11 mouse cellular contexts compared by ENCODE assay signal in the genomic region with DNA sequence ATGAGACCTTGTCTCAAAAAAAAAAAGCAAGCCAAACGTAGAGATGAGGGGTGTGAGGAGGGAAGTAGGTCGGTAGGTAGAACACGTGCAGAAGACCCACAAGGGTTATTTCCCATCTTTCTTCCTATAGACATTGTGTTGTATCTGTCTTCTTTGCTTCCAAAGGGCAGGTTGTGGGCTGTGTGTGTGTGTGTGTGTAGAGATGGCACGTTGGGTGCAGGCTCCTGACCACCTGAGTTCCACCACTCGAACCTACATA. TPM values are rescaled to one million over a fixed set of nuclear protein-coding genes. Genes with fewer than 3 reads are reported as not detected.
DNase-seq lines count a peak whose midpoint lies in the region; ATAC-seq and TF ChIP-seq lines count a peak whose summit lies in the region.
"Had no signal": no experiment of that assay in that cellular context is flagged by ENCODE, and none has a peak within 500 bp of the region (broad histone marks: within the 10 kb centered on the region; RNA-seq: fewer than 3 reads in every experiment).

No protein-coding gene starts in this region.

- 0 out of 2 replicates have a peak overlapping the region, but pooled peaks have one; percentile 90 for H3K4me3 ChIP-seq in hindbrain, embryonic 12.5 days
- H3K4me3 ChIP-seq in hindbrain, postnatal 0 days (ENCODE audit: low read length) = no peak overlapping the region
- 0 out of 2 replicates have a peak overlapping the region, but pooled peaks have one; percentile 74 for H3K4me3 ChIP-seq in E14TG2a.4 (replicated peaks; ENCODE audit: low read length)
- no peak overlapping the region for H3K4me3 ChIP-seq in embryonic facial prominence, embryonic 12.5 days
- no peak overlapping the region for H3K4me3 ChIP-seq in liver, postnatal 0 days (ENCODE audit: low read depth, low read length)

- H3K9me3 ChIP-seq in hindbrain, embryonic 12.5 days (replicated peaks) = no peaks in the 10 kb centered on the region
- no peaks in the 10 kb centered on the region for H3K9me3 ChIP-seq in hindbrain, postnatal 0 days (ENCODE audit: low read length)
- H3K9me3 ChIP-seq in E14TG2a.4 (ENCODE audit: low read length) = peaks cover 5% of the 10 kb centered on the region; the same call in 1 of the 2 replicates
- no peaks in the 10 kb centered on the region for H3K9me3 ChIP-seq in embryonic facial prominence, embryonic 12.5 days
- no peaks in the 10 kb centered on the region for H3K9me3 ChIP-seq in liver, postnatal 0 days (ENCODE audit: low read length)
- H3K9me3 ChIP-seq: limb, embryonic 12.5 days had no signal

- no peaks in the 10 kb centered on the region for H3K36me3 ChIP-seq in hindbrain, embryonic 12.5 days
- H3K36me3 ChIP-seq in hindbrain, postnatal 0 days (ENCODE audit: insufficient read depth, low read length) = no peaks in the 10 kb centered on the region
- H3K36me3 ChIP-seq in E14TG2a.4 (ENCODE audit: insufficient read depth, low read length) = peaks cover 6% of the 10 kb centered on the region; the same call in 1 of the 2 replicates
- no peaks in the 10 kb centered on the region for H3K36me3 ChIP-seq in embryonic facial prominence, embryonic 12.5 days
- no peaks in the 10 kb centered on the region; the same call in 1 of the 2 replicates for H3K36me3 ChIP-seq in liver, postnatal 0 days (replicated peaks; ENCODE audit: insufficient read depth, low read length)
- H3K36me3 ChIP-seq: limb, embryonic 12.5 days had no signal

- no peak overlapping the region for H3K27ac ChIP-seq in hindbrain, embryonic 12.5 days
- no peak overlapping the region for H3K27ac ChIP-seq in hindbrain, postnatal 0 days
- H3K27ac ChIP-seq in embryonic facial prominence, embryonic 12.5 days = peak overlapping the region; percentile 96; the same call in 1 of the 2 replicates
- peak overlapping the region; percentile 94; the same call in 1 of the 2 replicates for H3K27ac ChIP-seq in liver, postnatal 0 days (ENCODE audit: low read depth)

- H3K9ac ChIP-seq in hindbrain, embryonic 12.5 days = no peak overlapping the region
- H3K9ac ChIP-seq in hindbrain, postnatal 0 days (replicated peaks; ENCODE audit: low read length) = no peak overlapping the region
- H3K9ac ChIP-seq in embryonic facial prominence, embryonic 12.5 days = no peak overlapping the region
- peak overlapping the region; percentile 87; the same call in 1 of the 2 replicates for H3K9ac ChIP-seq in liver, postnatal 0 days (replicated peaks)

- ATAC-seq in hindbrain, embryonic 12.5 days (ENCODE audit: low FRiP score) = no peak
- no peak for ATAC-seq in hindbrain, postnatal 0 days
- ATAC-seq in embryonic facial prominence, embryonic 12.5 days (ENCODE audit: insufficient number of reproducible peaks, insufficient read depth, low FRiP score, low TSS enrichment) = no peak
- no peak for ATAC-seq in liver, postnatal 0 days

- DNase-seq in hindbrain, postnatal 0 days (ENCODE audit: low spot score) = no peak
- no peak for DNase-seq in liver, postnatal 0 days
- DNase-seq in left cerebral cortex, adult 18-20 months (ENCODE audit: low spot score in 2 of 2) = no peak
- DNase-seq in urinary bladder, postnatal 4 days (ENCODE audit: low spot score in 2 of 2) = no peak
- DNase-seq in frontal cortex, adult 2 months (ENCODE audit: extremely low spot score in 1 of 2, low spot score in 1 of 2) = no peak
- DNase-seq: cerebellum, adult 11-12 months; thymus, adult 18-20 months had no signal

- no peak for TF ChIP-seq CTCF in hindbrain, postnatal 0 days (IDR thresholded peaks at IDR 0.05; ENCODE audit: low read depth)
- TF ChIP-seq CTCF in E14TG2a.4 (conservative IDR thresholded peaks at IDR 0.05; ENCODE audit: low read length) = no peak
- TF ChIP-seq CTCF in liver, postnatal 0 days (IDR thresholded peaks at IDR 0.05; ENCODE audit: low read depth) = no peak

- no peak for TF ChIP-seq EP300 in liver, postnatal 0 days (IDR thresholded peaks at IDR 0.05; ENCODE audit: low read depth)

- no peak overlapping the region for H3K4me2 ChIP-seq in hindbrain, embryonic 12.5 days (replicated peaks)
- H3K4me2 ChIP-seq in hindbrain, postnatal 0 days (ENCODE audit: low read depth, low read length) = no peak overlapping the region; the same call in 1 of the 2 replicates
- H3K4me2 ChIP-seq in embryonic facial prominence, embryonic 12.5 days (replicated peaks) = no peak overlapping the region
- H3K4me2 ChIP-seq in liver, postnatal 0 days (ENCODE audit: low read depth, low read length) = peak overlapping the region; percentile 90

- WGBS in hindbrain, embryonic 12.5 days = 80% methylated on average over 5 of the region's 5 CpGs
- WGBS in hindbrain, postnatal 0 days = 75% methylated on average over 5 of the region's 5 CpGs
- WGBS in embryonic facial prominence, embryonic 12.5 days = 73% methylated on average over 5 of the region's 5 CpGs
- WGBS in liver, postnatal 0 days (ENCODE audit: insufficient replicate concordance) = 44% methylated on average over 5 of the region's 5 CpGs

- peaks cover 23% of the 10 kb centered on the region for H3K4me1 ChIP-seq in hindbrain, embryonic 12.5 days
- H3K4me1 ChIP-seq in hindbrain, postnatal 0 days (ENCODE audit: insufficient read depth, low read length) = peaks cover 15% of the 10 kb centered on the region; the same call in 1 of the 2 replicates
- peaks cover 55% of the 10 kb centered on the region for H3K4me1 ChIP-seq in E14TG2a.4 (replicated peaks; ENCODE audit: low read depth, low read length)
- peaks cover 15% of the 10 kb centered on the region for H3K4me1 ChIP-seq in embryonic facial prominence, embryonic 12.5 days
- peaks cover 18% of the 10 kb centered on the region for H3K4me1 ChIP-seq in liver, postnatal 0 days (ENCODE audit: insufficient read depth)

- H3K27me3 ChIP-seq in hindbrain, embryonic 12.5 days = no peaks in the 10 kb centered on the region
- H3K27me3 ChIP-seq in hindbrain, postnatal 0 days (ENCODE audit: insufficient read depth, low read length) = no peaks in the 10 kb centered on the region
- no peaks in the 10 kb centered on the region for H3K27me3 ChIP-seq in E14TG2a.4 (ENCODE audit: insufficient read depth, low read length)
- H3K27me3 ChIP-seq in embryonic facial prominence, embryonic 12.5 days = no peaks in the 10 kb centered on the region
- no peaks in the 10 kb centered on the region for H3K27me3 ChIP-seq in liver, postnatal 0 days (ENCODE audit: insufficient read depth, low read length)
- H3K27me3 ChIP-seq: limb, embryonic 12.5 days had no signal

RNA-seq across cellular contexts. Expression of a gene that starts 0.9 kb away (rescaled TPM):
- 41.3 and 43.3 TPM in 2 replicates for polyA plus RNA-seq in hindbrain, embryonic 12.5 days (2016; fragmentation: Nextera tagmentation; extraction: Ambion mirVana)
- 19.1 and 20.1 TPM in 2 replicates for total RNA-seq in hindbrain, postnatal 0 days (2014; rRNA removed)
- 29.9 and 30.2 TPM in 2 replicates for polyA plus RNA-seq in hindbrain, postnatal 0 days (2015; fragmentation: Nextera tagmentation; extraction: Ambion mirVana)
- polyA plus RNA-seq in embryonic facial prominence, embryonic 12.5 days (2016; fragmentation: Nextera tagmentation; extraction: Ambion mirVana) = 43.0 and 43.3 TPM in 2 replicates
- polyA plus RNA-seq in liver, postnatal 0 days (2015; fragmentation: Nextera tagmentation; extraction: Ambion mirVana) = 6.9 and 8.9 TPM in 2 replicates
- 10 to 100 TPM; 22.1 to 22.8 TPM for total RNA-seq in left cerebral cortex, adult 18-20 months (2021)
- 20.7 and 21.6 TPM in 2 replicates for polyA plus RNA-seq in frontal cortex, adult 2 months (2012; rRNA removed)

RNA-seq across cellular contexts. Expression of a gene that starts 11.9 kb away (rescaled TPM):
- polyA plus RNA-seq in hindbrain, embryonic 12.5 days (2016; fragmentation: Nextera tagmentation; extraction: Ambion mirVana) = 53.6 and 58.5 TPM in 2 replicates
- 7.3 and 7.6 TPM in 2 replicates for total RNA-seq in hindbrain, postnatal 0 days (2014; rRNA removed)
- polyA plus RNA-seq in hindbrain, postnatal 0 days (2015; fragmentation: Nextera tagmentation; extraction: Ambion mirVana) = 30.0 and 30.5 TPM in 2 replicates
- 51.7 and 54.3 TPM in 2 replicates for polyA plus RNA-seq in embryonic facial prominence, embryonic 12.5 days (2016; fragmentation: Nextera tagmentation; extraction: Ambion mirVana)
- polyA plus RNA-seq in liver, postnatal 0 days (2015; fragmentation: Nextera tagmentation; extraction: Ambion mirVana) = 27.8 and 28.2 TPM in 2 replicates
- total RNA-seq in left cerebral cortex, adult 18-20 months (2021) = 10 to 100 TPM; 23.1 to 24.5 TPM
- polyA plus RNA-seq in frontal cortex, adult 2 months (2012; rRNA removed) = 16.7 and 17.9 TPM in 2 replicates

RNA-seq across cellular contexts. Expression of a gene that starts 40.9 kb away (rescaled TPM):
- 0.96 and 1.5 TPM in 2 replicates for polyA plus RNA-seq in hindbrain, embryonic 12.5 days (2016; fragmentation: Nextera tagmentation; extraction: Ambion mirVana)
- total RNA-seq in hindbrain, postnatal 0 days (2014; rRNA removed) = 4.9 and 5.4 TPM in 2 replicates
- 5.1 and 5.9 TPM in 2 replicates for polyA plus RNA-seq in hindbrain, postnatal 0 days (2015; fragmentation: Nextera tagmentation; extraction: Ambion mirVana)
- 1.4 and 1.8 TPM in 2 replicates for polyA plus RNA-seq in embryonic facial prominence, embryonic 12.5 days (2016; fragmentation: Nextera tagmentation; extraction: Ambion mirVana)
- 0.30 and 0.73 TPM in 2 replicates for polyA plus RNA-seq in liver, postnatal 0 days (2015; fragmentation: Nextera tagmentation; extraction: Ambion mirVana)
- 1 to 10 TPM; 1.9 to 2.7 TPM for total RNA-seq in left cerebral cortex, adult 18-20 months (2021)
- 2.8 and 3.9 TPM in 2 replicates for polyA plus RNA-seq in frontal cortex, adult 2 months (2012; rRNA removed)

RNA-seq across cellular contexts. Expression of a gene that starts 50.2 kb away (rescaled TPM):
- 141 and 149 TPM in 2 replicates for polyA plus RNA-seq in hindbrain, embryonic 12.5 days (2016; fragmentation: Nextera tagmentation; extraction: Ambion mirVana)
- 56.4 and 57.1 TPM in 2 replicates for total RNA-seq in hindbrain, postnatal 0 days (2014; rRNA removed)
- polyA plus RNA-seq in hindbrain, postnatal 0 days (2015; fragmentation: Nextera tagmentation; extraction: Ambion mirVana) = 86.4 and 87.7 TPM in 2 replicates
- polyA plus RNA-seq in embryonic facial prominence, embryonic 12.5 days (2016; fragmentation: Nextera tagmentation; extraction: Ambion mirVana) = 131 and 140 TPM in 2 replicates
- polyA plus RNA-seq in liver, postnatal 0 days (2015; fragmentation: Nextera tagmentation; extraction: Ambion mirVana) = 26.9 and 27.6 TPM in 2 replicates
- 10 to 100 TPM; 45.0 to 48.1 TPM for total RNA-seq in left cerebral cortex, adult 18-20 months (2021)
- polyA plus RNA-seq in frontal cortex, adult 2 months (2012; rRNA removed) = 19.0 and 21.8 TPM in 2 replicates

Comparison
In these comparisons a context has a peak if more than half of its experiments do, and no peak if none do; other contexts are left out.
1. H3K4me3 ChIP-seq: peak in hindbrain, embryonic 12.5 days (single experiment) and E14TG2a.4 (single experiment); none in hindbrain, postnatal 0 days (single experiment), embryonic facial prominence, embryonic 12.5 days (single experiment) and liver, postnatal 0 days (single experiment).
2. H3K27ac ChIP-seq: peak in embryonic facial prominence, embryonic 12.5 days (single experiment) and liver, postnatal 0 days (single experiment); none in hindbrain, embryonic 12.5 days (single experiment) and hindbrain, postnatal 0 days (single experiment).